Mouse (Mus musculus) right cerebral cortex, postnatal 14 days (tissue): ENCODE results near the gene Olfr884.

Experiments
- DNase-seq: peaks from one replicate; pipeline ENCODE4 v3.0.0; 2022

Olfr884 gene

DNA sequence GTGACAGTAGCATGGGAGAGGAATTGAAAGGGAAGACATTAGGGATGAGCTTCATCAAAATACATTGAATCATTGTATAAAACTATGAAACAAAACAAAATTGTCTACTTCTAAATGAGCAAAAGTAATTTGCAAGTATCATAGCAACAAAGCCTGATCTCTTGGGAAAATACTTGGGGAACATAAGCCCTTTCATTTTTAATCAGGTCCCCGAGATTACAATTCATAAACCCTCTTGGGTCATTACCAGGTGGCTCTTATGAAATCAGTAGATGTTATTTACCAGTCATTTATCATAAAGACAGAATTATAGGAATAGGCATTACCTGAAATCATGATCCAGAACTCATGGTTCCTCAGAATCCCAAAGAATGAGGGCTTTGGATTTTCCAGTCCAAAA lies at the start of gene Olfr884:
TSS of gene Olfr884 (plus strand) at position 301 of the 400 bp plus-strand sequence.
- DNase-seq: no peak

DNA sequence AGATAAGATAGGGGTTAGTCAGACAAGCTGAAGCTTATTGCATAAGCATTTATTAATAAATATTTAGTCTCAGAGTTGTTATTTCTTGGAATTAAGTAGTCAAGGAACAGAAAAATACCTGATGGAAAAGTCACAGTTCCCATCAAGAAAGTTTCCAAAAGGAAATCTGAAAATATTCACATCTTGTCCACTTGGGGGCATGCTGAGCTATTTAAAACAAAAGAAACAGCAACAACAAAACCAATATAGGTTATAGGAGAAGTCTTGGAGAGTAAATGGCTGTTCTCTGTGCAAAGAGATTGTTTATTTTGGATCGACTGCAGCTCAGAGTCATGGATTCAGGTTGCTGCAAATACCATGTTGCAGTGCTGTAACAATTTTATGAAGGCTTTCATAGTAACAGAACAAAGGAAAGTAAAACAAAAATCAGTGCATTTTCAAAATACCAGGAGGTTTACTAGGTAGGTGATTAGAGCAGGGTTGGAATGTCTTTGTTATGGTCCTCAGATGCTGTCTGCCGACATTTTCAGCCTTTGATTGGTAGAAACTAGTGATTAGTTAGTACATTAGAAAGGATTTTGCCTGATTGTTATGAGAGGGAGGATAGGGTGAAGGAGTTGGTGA lies 47.7 kb upstream of the Olfr884 start:
- DNase-seq: no peak

DNA sequence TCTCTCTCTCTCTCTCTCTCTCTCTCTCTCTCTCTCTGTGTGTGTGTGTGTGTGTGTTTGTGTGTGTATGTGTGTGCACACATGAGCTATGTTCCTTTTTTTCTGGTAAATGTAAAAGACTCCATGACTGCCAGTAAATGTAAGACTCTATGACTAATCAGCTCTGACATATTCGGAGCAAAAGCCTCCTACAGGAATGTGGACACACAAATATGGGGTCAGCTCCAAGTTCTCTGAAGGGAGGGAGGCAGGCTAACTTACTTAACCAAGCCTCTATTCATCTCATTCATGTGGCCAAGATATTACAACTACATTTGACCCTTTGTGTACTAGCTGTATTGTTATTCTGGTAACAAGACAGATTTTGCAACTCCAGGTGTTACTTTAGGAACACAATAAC lies 46.3 kb upstream of the Olfr884 start:
- DNase-seq: no peak

DNA sequence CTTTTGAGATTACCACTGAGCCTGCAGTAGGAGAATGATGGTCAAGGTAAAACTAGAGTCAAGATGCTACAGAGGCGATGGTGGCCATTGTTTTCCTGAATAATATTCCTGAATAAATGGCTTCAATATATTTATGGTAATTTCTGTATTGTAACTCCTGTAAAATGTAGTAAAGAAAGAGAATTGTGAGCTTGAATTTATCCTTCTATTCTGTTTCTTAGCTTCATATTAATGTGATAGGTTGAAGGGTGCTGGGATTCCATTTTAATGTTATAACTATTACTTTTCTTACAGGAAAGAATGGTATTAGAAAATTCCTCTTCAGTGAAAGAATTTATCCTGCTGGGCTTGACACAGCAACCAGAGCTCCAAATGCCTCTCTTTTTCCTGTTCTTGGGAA lies 20.8 kb upstream of the Olfr884 start, which contains the start of gene Olfr883:
TSS of gene Olfr883 (plus strand) at position 301 of the 400 bp plus-strand sequence.
- DNase-seq: no peak

DNA sequence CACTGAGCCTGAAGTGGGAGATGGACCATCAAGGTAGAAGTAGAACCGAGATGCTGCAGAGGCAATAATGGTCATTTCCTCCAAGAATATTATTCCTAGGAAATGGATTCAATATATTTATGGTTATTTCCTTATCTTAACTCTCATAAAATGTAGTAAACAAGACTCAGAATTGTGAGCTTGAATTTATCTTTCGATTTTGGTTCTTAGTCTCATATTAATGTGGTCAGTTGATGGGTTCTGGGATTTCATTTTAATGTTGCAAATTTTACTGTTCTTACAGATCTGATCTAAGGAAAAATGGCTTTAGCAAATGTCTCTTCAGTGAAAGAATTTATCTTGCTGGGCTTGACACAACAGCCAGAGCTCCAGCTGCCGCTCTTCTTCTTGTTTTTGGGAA lies 14.7 kb downstream of the Olfr884 start, which contains the start of gene Olfr885:
TSS of gene Olfr885 (plus strand) at position 301 of the 400 bp plus-strand sequence.
- DNase-seq: no peak

DNA sequence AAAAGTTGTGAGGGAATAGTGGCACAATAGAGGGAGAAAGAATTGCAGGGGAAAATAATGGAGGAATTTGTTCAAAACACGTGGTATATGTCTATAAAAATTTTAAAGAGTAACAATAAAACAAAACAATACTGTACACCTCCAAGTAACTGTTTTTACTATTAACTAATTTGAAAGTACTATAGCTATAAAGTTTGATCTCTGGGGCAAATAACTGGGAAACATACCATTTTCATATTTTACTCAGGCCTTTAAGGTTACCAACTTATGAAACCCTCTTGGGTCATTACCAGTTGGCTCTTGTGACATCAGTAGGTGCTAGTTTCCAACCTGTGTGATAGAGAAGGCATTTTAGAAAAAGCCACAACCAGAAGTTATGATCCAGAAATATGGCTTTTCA lies 37.4 kb downstream of the Olfr884 start, which contains the start of gene Olfr887:
TSS of gene Olfr887 (plus strand) at position 301 of the 400 bp plus-strand sequence.
- no peak for DNase-seq
